Mouse (Mus musculus) thymus, postnatal 4 days (tissue): ENCODE results near the gene Scamp1.
"Not testable (repeated sequence)": the region's sequence is repeated elsewhere in the genome, so short reads cannot be mapped to it uniquely, and the experiment has no call there.

Experiments used
- DNase-seq: peaks from one replicate; pipeline ENCODE4 v3.0.0; 2021

Scamp1 gene

GRCm38 (mm10) chr13:94285281-94285871 lies at the start of gene Scamp1:
Gene Scamp1, minus strand, starts transcription at chr13:94285857.
- DNase-seq, result peak; percentile 92

GRCm38 (mm10) chr13:94330392-94330979 lies 44.8 kb upstream of the Scamp1 start:
- DNase-seq, result no peak

GRCm38 (mm10) chr13:94329005-94329404 lies 43.3 kb upstream of the Scamp1 start:
- DNase-seq, result not testable (repeated sequence)

- no peak for DNase-seq
These were observed 42.4 kb upstream of the Scamp1 start for GRCm38 (mm10) chr13:94328063-94328462.

DNA sequence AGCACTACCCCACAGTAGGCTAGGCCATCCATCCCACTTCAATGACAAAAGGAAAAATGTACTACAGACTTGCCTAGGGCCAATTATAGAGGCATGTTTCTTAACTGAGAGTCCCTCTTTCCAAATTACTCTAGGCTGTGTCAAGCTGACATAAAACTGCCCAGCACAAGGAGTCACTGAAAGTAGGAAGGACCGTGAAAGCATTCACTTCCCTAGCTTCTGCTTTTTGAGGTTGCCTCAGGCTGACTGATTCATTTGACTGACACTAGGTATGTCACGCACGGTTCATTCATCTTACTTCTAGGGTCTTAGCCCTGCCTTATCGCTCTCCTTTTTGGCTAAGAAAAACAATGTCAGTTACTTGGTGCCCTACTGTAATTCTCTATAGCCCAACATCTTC lies 36.8 kb upstream of the Scamp1 start:
- no peak for DNase-seq

- DNase-seq, result no peak
These were observed 35.6 kb upstream of the Scamp1 start for GRCm38 (mm10) chr13:94321094-94321792.

- no peak for DNase-seq
These were observed 31.4 kb upstream of the Scamp1 start for GRCm38 (mm10) chr13:94316975-94317511.

- DNase-seq, result not testable (repeated sequence)
These were observed 27.2 kb upstream of the Scamp1 start for GRCm38 (mm10) chr13:94312812-94313211.

- DNase-seq, result no peak
These were observed 22.6 kb upstream of the Scamp1 start for GRCm38 (mm10) chr13:94308279-94308678.

GRCm38 (mm10) chr13:94307531-94307930 lies 21.9 kb upstream of the Scamp1 start:
- no peak for DNase-seq

DNA sequence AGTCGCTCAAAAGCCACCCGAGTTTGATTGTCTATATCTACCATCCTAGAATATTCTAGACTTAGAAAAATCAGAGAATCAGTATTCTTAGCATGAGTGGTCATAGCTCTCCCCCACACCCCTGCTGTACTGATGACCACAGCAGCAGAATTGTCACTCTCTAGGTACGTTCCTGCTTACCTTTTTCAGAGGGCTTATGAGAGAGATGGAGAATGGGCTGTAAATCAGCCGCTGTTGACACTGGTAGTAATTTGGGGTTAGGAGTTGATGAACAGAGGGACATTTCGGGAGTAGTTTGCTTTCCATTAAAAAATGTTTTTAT lies 21.3 kb upstream of the Scamp1 start:
- no peak for DNase-seq

- peak; percentile 73 for DNase-seq
These were observed 20.8 kb upstream of the Scamp1 start for GRCm38 (mm10) chr13:94306277-94306967.

DNA sequence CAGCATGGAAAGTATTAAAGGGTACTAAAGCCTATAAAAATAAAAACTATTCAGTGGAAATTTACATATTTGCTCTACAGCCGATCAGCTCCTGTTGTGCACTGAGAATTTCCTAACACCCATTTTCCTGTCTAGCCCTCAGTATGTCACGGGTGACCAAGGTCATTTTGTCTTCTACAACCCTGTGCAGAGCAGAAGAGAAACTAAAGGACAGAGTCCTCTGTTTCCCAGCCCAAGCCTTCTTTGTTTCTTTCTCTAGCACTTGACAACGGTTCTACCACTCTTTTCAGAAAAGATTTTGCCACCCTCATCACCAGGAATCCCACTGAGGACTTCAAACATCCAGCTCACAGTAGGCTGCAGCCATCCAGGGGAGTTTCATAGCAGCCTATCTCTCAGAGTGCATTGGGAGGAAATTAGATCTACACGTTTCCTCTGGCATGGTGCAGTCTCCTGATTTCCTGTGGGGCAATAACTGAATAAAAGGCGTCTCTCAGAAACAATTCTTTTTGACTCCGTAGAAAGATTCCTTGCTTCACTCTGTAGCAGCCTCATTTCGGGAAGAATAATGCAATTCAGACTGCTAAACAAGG lies 15.4 kb upstream of the Scamp1 start:
- DNase-seq, result no peak

GRCm38 (mm10) chr13:94300232-94300631 lies 14.6 kb upstream of the Scamp1 start:
- DNase-seq, result no peak

- no peak for DNase-seq
These were observed 12.7 kb upstream of the Scamp1 start for GRCm38 (mm10) chr13:94298401-94298800.

DNA sequence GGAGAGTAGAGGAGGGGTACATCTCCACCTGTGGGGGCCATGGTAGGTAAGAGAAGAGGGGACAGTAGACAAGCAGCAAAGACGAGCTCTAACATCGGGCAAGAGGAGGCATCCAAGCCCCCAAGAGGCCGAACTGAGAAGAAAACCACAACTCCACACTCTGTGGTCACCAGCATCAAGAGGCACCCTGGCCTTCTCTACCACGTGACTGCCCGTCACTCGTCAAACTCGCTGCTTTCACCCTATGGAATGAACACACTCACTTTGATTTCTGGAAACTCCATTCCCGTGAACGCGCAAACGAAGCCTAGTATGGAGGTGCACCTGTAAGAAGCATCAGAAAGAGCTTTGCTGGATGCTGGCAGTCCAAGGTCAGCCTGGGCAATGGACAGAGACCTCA lies 10.7 kb upstream of the Scamp1 start:
- DNase-seq, result no peak

DNA sequence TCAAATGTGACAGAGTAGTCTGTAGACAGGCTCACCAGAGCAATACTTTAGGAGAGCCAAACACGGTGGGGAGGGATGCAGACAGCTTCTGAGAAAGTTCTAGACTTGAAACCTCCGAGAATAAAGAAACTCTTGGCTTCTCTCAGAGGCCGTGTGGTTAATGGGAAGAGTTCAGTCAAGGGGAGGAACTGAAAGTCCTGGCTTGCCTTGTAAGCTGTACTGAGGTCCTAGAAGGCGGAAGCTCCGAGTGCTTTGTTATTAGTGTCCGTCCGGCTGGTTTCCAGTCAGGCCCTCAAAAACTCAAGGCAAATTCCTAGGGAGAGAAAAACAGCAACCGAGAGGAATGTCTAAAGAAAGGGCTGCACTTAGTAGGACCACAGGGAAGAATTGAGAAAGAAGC lies 10.3 kb upstream of the Scamp1 start:
- no peak for DNase-seq

- no peak for DNase-seq
These were observed 9.2 kb upstream of the Scamp1 start for GRCm38 (mm10) chr13:94294886-94295285.

GRCm38 (mm10) chr13:94293911-94294310 lies 8.3 kb upstream of the Scamp1 start:
- no peak for DNase-seq

DNA sequence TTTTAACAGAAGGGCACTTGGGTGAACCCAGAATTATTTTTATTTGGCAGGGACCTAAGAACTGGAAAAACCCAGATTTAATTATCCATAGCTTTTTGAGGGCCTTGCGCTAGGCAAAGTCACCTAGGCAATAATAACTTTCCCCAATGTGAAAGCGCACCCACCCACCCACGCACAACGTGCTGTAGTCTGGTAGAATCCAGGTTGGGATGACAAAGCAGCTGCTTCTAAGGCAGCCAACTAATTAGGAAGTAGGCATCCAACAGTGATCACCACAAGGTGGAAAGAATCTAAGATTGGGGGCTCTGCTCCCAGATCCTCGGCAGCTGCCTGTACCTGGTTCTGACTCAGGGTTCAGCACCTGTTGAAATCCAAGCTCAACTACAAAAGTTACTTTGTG lies 538 bp upstream of the Scamp1 start:
- DNase-seq, result no peak

- DNase-seq, result no peak
These were observed 951 bp downstream of the Scamp1 start for GRCm38 (mm10) chr13:94284543-94285269.

DNA sequence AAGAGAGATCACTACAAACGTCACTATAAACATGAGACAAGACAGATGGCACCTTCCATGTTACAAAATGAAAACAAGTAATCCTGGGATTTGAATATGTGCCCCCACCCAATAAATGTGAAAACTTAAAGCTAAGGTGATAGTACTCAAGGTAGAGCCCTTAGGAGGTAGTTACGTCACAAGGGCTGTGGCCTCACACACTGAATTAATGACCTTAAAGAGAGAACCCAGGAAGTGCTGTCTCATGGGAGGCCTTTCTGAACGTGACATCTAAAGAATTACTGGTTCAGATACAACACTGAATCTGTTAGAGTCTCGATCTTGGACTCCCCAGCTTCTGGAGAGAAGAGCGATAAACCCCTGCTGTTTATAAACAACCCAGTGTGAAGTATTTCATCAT lies 6.2 kb downstream of the Scamp1 start:
- DNase-seq, result no peak

- no peak for DNase-seq
These were observed 14.4 kb downstream of the Scamp1 start for GRCm38 (mm10) chr13:94271284-94271683.
